Mouse (Mus musculus) spleen, adult 2 months (tissue): ENCODE data around the gene Akap6. TPM values are rescaled to one million over a fixed set of nuclear protein-coding genes. Genes with fewer than 3 reads are reported as not detected.

Source experiments
- DNase-seq, 2 experiments: peaks; one replicate each; pipeline versions ENCODE4 v3.0.0 to v3.0.0-alpha.2; 2012 to 2021; ENCODE audit warnings: low spot score in 2 of 2, low read depth in 1 of 2
- H3K27ac ChIP-seq: fragments of 200-500 bp; 2 replicates; pipeline ENCODE4 v1.5.1; 2012; ENCODE audit warnings: low read length, inconsistent platforms; ENCODE audit not compliant: insufficient read depth
- H3K27me3 ChIP-seq: fragments of 200-500 bp; 2 replicates; pipeline ENCODE4 v1.6.1; 2012; ENCODE audit warnings: mild to moderate bottlenecking, moderate library complexity, low read length, inconsistent platforms; ENCODE audit not compliant: control insufficient read depth, insufficient read depth
- H3K36me3 ChIP-seq: fragments of 200-500 bp; 2 replicates; pipeline ENCODE4 v1.6.1; 2012; ENCODE audit warnings: mild to moderate bottlenecking, low read length, inconsistent platforms; ENCODE audit not compliant: control insufficient read depth, insufficient read depth
- H3K4me1 ChIP-seq: fragments of 200-500 bp; 2 replicates; pipeline ENCODE4 v1.6.1; 2011; ENCODE audit warnings: inconsistent platforms; ENCODE audit not compliant: control insufficient read depth, insufficient read depth, insufficient read length
- H3K4me3 ChIP-seq: fragments of 200-500 bp; 2 replicates; pipeline ENCODE4 v1.5.1; 2011; ENCODE audit warnings: mild to moderate bottlenecking, inconsistent platforms; ENCODE audit not compliant: insufficient read depth, insufficient read length; ENCODE audit errors: extremely low read depth
- CTCF ChIP-seq: fragments of 200-500 bp; IDR thresholded peaks from 2 replicates; pipeline ENCODE4 v1.5.1; 2011; ENCODE audit warnings: mild to moderate bottlenecking, inconsistent platforms; ENCODE audit not compliant: insufficient read depth, insufficient read length, insufficient replicate concordance; ENCODE audit errors: extremely low read depth
- POLR2A ChIP-seq: fragments of 200-500 bp; IDR thresholded peaks from 2 replicates; pipeline ENCODE4 v1.6.1; 2011; ENCODE audit warnings: low read depth, low read length, inconsistent platforms
- WGBS: fragments of 180-500 bp; shearing (Covaris S2); methylation state at CpG from one replicate; pipeline ENCODE4 v1.1.7; 2018; 5-methylcytosine and 5-hydroxymethylcytosine counted together
- polyA plus RNA-seq: library from polyadenylated mRNA; depleted of rRNA; stranded (reverse); fragments of >200 nt; gene quantifications from 2 replicates; pipeline ENCODE4 v1.2.3, GENCODE M21; 2012

Gene Akap6
- polyA plus RNA-seq, 1 experiment: 0.02 TPM

DNA sequence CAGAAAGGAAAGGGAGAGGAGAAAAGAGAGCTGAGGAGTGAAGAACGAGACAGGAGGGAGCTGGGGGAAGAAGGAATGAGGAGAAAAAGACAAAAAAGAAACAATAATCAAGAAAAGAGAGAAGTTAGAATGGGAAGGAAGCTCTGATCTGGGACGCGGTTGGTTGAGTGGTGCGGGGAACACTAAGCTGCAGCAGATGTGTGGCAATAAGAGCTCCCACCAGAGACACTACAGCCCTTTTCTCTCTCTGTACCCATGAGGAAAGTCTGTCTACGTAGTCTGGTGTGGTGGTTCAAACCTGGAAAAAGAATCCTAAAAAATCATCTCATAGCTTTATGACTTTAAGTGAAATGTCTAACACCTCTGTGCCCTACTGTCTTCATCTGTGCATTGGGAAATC lies 204.9 kb downstream of the Akap6 start:
- no peak overlapping the region for H3K4me3 ChIP-seq
- DNase-seq: no peak
- 29% methylated on average over 5 of the region's 5 CpGs for WGBS
- H3K4me1 ChIP-seq: no peaks in the 10 kb centered on the region
- TF ChIP-seq CTCF (no peak), POLR2A (no peak)
- no peaks in the 10 kb centered on the region for H3K36me3 ChIP-seq
- no peak overlapping the region for H3K27ac ChIP-seq
- no peaks in the 10 kb centered on the region for H3K27me3 ChIP-seq

DNA sequence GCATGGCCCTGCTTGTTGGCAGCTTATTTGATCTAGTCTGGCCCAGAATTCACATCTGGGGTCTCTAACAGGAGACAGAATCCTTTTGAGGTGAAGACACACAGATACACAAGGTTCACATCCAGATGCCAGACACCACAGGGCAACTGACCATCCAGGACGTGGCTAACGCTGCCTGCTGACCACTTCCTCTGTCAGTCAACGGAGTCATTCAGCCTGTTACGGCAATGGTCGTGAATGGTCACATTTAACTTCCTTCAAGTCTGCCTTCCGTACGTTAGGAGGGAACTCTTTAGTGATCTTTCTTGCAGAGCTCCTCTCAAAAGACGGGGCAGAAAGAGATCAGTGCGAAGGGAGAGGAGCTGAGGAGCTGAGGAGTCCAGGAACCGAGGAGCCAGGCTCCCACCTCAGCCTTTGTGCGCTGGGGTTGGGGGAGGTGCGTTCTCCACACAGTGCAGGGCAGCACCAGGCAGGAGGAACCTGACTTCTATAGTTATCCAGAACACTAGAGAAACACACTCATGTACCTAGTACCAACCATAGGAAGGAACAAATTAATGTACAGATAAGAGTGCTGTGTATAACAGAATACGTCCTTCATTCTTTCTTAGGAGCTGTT lies 209.4 kb downstream of the Akap6 start:
- TF ChIP-seq CTCF: no peak
- TF ChIP-seq POLR2A: no peak
- no peaks in the 10 kb centered on the region for H3K27me3 ChIP-seq
- WGBS: 25% methylated on average over 13 of the region's 13 CpGs
- no peak overlapping the region for H3K4me3 ChIP-seq
- no peaks in the 10 kb centered on the region for H3K36me3 ChIP-seq
- no peak for DNase-seq
- no peak overlapping the region for H3K27ac ChIP-seq
- no peaks in the 10 kb centered on the region for H3K4me1 ChIP-seq

DNA sequence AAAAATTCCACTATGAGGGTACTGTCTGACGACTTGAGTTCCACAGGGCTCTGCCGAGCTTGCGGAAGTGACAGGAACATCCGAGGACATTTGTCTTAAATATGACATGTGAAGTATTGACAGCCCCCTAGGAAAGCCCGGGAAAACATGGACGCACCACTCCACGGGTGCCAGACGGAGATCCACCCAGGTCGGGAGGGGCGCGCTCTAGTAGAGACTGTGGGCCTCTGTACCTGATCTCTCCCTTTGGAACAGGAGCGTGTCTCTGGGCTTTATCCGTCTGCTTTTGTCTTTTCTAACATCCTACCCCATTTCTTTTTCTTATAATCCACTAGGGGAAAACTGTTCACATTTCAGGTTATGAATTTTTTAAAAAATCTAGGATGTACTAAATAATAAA lies 211.2 kb downstream of the Akap6 start:
- H3K4me1 ChIP-seq: no peaks in the 10 kb centered on the region
- 86% methylated on average over 13 of the region's 13 CpGs for WGBS
- H3K36me3 ChIP-seq: no peaks in the 10 kb centered on the region
- no peak overlapping the region for H3K27ac ChIP-seq
- no peak overlapping the region for H3K4me3 ChIP-seq
- DNase-seq: no peak
- no peaks in the 10 kb centered on the region for H3K27me3 ChIP-seq
- TF ChIP-seq POLR2A (no peak), CTCF (no peak)

DNA sequence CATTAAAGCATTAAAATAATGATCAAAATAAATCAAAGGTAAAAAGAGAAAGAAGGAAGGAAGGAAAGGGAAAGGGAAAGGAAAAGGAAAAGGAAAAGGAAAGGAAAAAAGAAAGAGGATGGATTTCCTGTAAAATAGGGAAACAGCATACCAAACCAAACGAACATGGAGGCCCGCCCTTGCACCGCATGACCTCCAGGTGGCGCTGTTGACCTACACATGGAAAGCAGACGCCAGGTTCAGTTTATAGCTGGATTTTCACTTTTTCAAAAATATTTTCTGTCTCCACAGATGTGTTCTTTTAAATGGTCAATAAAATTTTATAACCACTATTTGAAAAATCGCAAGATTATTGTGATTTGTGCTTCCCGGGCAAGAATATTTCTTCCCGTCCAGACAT lies 211.6 kb downstream of the Akap6 start:
- Histone ChIP-seq H3K4me3 (no peak overlapping the region), H3K27ac (no peak overlapping the region), H3K36me3 (no peaks in the 10 kb centered on the region), H3K4me1 (no peaks in the 10 kb centered on the region), H3K27me3 (no peaks in the 10 kb centered on the region)
- peak; percentile 1 to 46 for DNase-seq
- 22% methylated on average over 8 of the region's 8 CpGs for WGBS
- TF ChIP-seq POLR2A (no peak), CTCF (peak; percentile 94)

DNA sequence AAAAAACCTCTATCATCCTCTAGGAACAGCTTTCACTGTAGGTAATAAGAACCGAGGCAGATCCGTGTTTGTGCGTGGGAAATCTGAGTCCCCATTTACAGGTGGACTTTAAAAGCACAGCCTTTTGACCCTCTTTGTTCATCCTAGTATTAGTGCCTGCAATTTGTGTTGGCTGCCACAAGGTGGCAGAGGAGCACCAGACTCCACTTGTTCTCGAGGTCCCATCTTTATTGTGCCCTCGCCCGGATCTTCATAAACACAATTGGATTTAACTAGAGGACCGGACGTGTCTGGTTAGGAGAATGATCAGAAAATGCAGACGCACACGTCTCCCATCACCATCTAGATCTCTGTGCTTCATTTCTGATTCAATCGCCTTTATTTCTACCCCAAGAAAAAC lies 219.8 kb downstream of the Akap6 start:
- H3K4me3 ChIP-seq: no peak overlapping the region
- DNase-seq: no peak
- TF ChIP-seq POLR2A: no peak
- TF ChIP-seq CTCF: peak; percentile 44; the same call in 1 of the 2 replicates
- 58% methylated on average over 11 of the region's 11 CpGs for WGBS
- H3K27ac ChIP-seq: no peak overlapping the region
- H3K4me1 ChIP-seq: no peaks in the 10 kb centered on the region
- H3K27me3 ChIP-seq: no peaks in the 10 kb centered on the region
- no peaks in the 10 kb centered on the region for H3K36me3 ChIP-seq

DNA sequence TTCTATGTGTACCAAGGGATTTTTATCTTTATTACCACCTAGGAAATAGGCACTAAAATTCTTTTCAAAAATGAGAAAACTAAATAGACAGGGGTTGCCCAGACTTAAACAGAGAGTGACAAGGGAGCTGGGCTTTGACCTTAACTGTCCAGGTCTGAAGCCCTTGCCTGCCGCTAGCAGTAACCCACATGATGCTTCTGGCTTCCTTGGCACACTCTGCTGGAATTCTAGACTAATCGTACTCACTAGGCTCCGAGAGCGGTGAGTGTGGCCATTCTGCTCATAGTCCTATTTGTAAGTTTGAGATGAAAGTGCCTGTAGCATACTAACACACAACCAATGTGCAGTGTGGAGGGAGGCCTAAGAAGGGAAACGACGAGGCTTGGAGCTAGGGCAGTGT lies 223.3 kb downstream of the Akap6 start:
- WGBS: 88% methylated on average over 6 of the region's 6 CpGs
- TF ChIP-seq POLR2A (no peak), CTCF (no peak)

DNA sequence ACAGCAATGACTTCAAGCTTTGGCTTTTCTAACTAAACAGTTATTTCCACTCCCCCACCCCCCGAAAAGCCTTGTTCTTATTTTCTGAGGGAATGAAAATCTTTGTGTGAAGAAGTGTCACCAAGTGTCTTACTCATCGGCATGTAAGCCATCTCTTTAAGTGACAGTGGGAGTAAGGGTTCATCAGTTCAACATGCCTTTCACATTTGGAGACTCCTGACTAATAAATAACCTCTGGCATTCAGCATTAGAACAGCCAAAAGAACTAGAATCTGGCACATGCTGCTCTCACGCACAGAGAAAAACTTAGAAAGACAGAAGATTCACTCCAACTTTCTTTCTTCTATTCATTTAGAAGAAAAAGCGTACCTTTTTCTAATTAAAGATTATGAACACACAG lies 226.3 kb downstream of the Akap6 start:
- H3K27me3 ChIP-seq: no peaks in the 10 kb centered on the region
- WGBS: 89% methylated on average over 4 of the region's 4 CpGs
- H3K36me3 ChIP-seq: no peaks in the 10 kb centered on the region
- DNase-seq: no peak
- no peak for TF ChIP-seq POLR2A
- TF ChIP-seq CTCF: no peak
- no peak overlapping the region for H3K27ac ChIP-seq
- H3K4me3 ChIP-seq: no peak overlapping the region
- no peaks in the 10 kb centered on the region for H3K4me1 ChIP-seq

More for the DNA sequence above, 223.3 kb downstream of the Akap6 start:
- H3K27ac ChIP-seq: no peak overlapping the region
- DNase-seq: no peak
- no peaks in the 10 kb centered on the region for H3K27me3 ChIP-seq
- no peaks in the 10 kb centered on the region for H3K4me1 ChIP-seq
- no peaks in the 10 kb centered on the region for H3K36me3 ChIP-seq
- H3K4me3 ChIP-seq: no peak overlapping the region
